Mouse (Mus musculus) megakaryocyte, embryonic 14.5 days (primary cell): ENCODE measurements at regions not wholly inside any gene's neighbourhood (a gene's known extent, or its start where the extent isn't known, plus 50 kb on each side); places are given as distances from the start of the nearest gene placed in this dataset.

Experiments used
- H3K27me3 ChIP-seq: replicated peaks from 2 replicates; pipeline ENCODE3; 2012; ENCODE audit warnings: inconsistent platforms
- H3K36me3 ChIP-seq: replicated peaks from 2 replicates; pipeline ENCODE3; 2012; ENCODE audit warnings: low read length, inconsistent platforms, mixed read lengths
- H3K4me1 ChIP-seq: 2 replicates; pipeline ENCODE4 v1.6.1; 2012; ENCODE audit warnings: inconsistent platforms
- H3K4me3 ChIP-seq: replicated peaks from 2 replicates; pipeline ENCODE3; 2012; ENCODE audit warnings: moderate library complexity, mild to moderate bottlenecking, inconsistent platforms
- H3K9me3 ChIP-seq: 2 replicates; pipeline ENCODE4 v1.6.1; 2012; ENCODE audit warnings: inconsistent platforms
- FLI1 ChIP-seq: IDR thresholded peaks from 2 replicates; pipeline ENCODE4 v1.6.1; 2012; ENCODE audit warnings: low read length, inconsistent platforms, mixed read lengths
- GATA1 ChIP-seq: IDR thresholded peaks from 3 replicates; pipeline ENCODE4 v1.6.1; 2012; ENCODE audit warnings: mixed read lengths, low read length, inconsistent platforms, borderline replicate concordance

DNA sequence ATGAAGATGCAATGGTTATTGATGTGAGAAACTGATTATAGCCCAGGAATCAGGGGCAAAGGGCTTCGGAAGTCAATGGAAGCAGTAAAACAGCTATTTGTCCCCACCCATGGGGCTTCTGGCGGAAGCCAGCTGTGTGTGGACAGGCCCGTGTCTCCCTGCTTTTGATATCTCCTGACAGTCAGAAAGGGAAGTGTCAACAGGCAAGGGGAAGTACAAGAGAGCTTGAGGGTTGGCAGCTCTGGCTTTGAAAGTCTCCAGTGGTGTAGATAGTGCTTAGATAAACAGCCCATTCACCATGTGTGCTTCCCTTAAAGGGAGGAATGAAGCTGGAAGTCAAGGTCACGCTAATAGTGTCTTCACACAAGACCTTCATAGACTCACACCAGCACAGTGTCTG is 182.7 kb upstream of the Eci2 start:
- peaks cover 9% of the 10 kb centered on the region; the same call in 1 of the 2 replicates for H3K9me3 ChIP-seq
- H3K4me1 ChIP-seq = peaks cover 22% of the 10 kb centered on the region
- no peaks in the 10 kb centered on the region for H3K36me3 ChIP-seq
- H3K27me3 ChIP-seq = peaks cover 2% of the 10 kb centered on the region
- TF ChIP-seq FLI1 (no peak), GATA1 (no peak)
- H3K4me3 ChIP-seq = peak overlapping the region; percentile 11

DNA sequence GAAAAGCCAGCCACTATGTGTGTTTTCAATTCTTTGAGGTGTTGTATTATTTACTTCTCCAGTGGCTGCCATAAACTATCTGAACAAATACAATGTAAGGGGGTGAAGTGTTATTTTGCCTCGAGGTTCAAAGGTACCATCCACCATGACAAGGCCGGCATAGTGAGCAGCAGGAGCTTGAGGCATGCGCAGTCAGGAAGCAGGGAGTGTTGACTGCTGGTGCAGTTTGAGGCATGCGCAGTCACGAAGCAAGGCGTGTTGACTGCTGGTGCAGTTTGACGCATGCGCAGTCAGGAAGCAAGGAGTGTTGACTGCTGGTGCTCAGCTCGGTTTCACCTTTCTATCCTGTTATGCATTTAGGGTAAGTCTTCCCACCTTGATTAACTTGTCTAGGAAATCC is 184.9 kb upstream of the Eci2 start:
- Histone ChIP-seq H3K27me3 (peaks cover 2% of the 10 kb centered on the region), H3K4me1 (peaks cover 22% of the 10 kb centered on the region), H3K9me3 (peaks cover 6% of the 10 kb centered on the region; the same call in 1 of the 2 replicates), H3K4me3 (peak overlapping the region; percentile 64), H3K36me3 (no peaks in the 10 kb centered on the region)
- TF ChIP-seq GATA1 (no peak), FLI1 (no peak)

DNA sequence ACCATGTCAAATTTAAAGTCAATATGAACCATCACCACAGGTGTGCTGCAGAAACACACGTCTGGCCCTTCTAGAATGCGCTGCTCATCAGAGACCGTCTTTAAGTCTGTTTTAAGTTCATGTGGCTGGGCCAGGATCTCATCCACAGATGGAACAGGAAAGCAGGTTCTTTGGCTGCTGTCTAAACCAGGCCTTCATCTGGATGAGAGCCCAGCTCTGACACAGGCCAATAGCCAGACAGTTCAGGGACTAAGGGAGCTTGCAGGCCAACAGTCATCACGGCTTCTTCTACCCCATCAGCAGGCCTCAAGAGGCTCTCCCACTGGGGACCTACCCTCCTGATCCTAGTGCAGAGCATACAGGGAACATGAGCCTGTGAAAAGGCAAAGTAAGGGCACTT is 185.4 kb upstream of the Eci2 start:
- TF ChIP-seq GATA1 = no peak
- no peak for TF ChIP-seq FLI1
- H3K4me3 ChIP-seq = no peak overlapping the region

GRCm38 (mm10) chr13:35214219-35214618 is 187.3 kb upstream of the Eci2 start:
- Histone ChIP-seq H3K4me1 (peaks cover 13% of the 10 kb centered on the region), H3K36me3 (no peaks in the 10 kb centered on the region), H3K4me3 (no peak overlapping the region), H3K9me3 (peaks cover 4% of the 10 kb centered on the region; the same call in 1 of the 2 replicates), H3K27me3 (peaks cover 2% of the 10 kb centered on the region)
- TF ChIP-seq FLI1 (no peak), GATA1 (no peak)

More for the DNA sequence above, 185.4 kb upstream of the Eci2 start:
- peaks cover 6% of the 10 kb centered on the region; the same call in 1 of the 2 replicates for H3K9me3 ChIP-seq
- peaks cover 2% of the 10 kb centered on the region for H3K27me3 ChIP-seq
- H3K36me3 ChIP-seq = no peaks in the 10 kb centered on the region
- H3K4me1 ChIP-seq = peaks cover 22% of the 10 kb centered on the region

- TF ChIP-seq GATA1 (no peak), FLI1 (no peak)
- no peak overlapping the region for H3K4me3 ChIP-seq
- H3K27me3 ChIP-seq = no peaks in the 10 kb centered on the region
- H3K9me3 ChIP-seq = peaks cover 3% of the 10 kb centered on the region
- no peaks in the 10 kb centered on the region for H3K36me3 ChIP-seq
- no peaks in the 10 kb centered on the region for H3K4me1 ChIP-seq
These were observed 199.4 kb upstream of the Eci2 start for GRCm38 (mm10) chr13:35226142-35226829.

DNA sequence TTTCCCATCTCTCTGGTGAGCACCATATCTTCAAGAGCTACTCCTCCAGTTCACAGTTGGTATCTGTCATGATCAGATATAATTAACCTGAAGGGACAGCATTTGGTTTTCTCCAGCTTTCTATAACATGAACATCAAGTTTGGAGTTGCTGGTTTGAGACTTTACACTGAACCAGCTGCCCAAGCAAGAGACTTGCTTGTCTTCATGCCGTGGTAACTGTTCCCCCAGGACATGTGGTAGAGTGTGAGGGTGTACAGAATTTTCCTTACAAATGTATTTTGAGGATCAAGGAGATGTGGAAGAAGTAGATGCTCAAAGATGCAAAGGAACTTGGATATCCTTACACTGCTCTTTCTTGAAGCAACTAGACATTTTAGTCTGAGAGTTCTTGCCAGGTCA is 200.0 kb upstream of the Eci2 start:
- Histone ChIP-seq H3K4me1 (no peaks in the 10 kb centered on the region), H3K27me3 (peaks cover 3% of the 10 kb centered on the region), H3K9me3 (0 out of 2 replicates have a peak, but pooled peaks cover 3% of the 10 kb centered on the region), H3K36me3 (no peaks in the 10 kb centered on the region), H3K4me3 (no peak overlapping the region)
- TF ChIP-seq FLI1 = no peak
- no peak for TF ChIP-seq GATA1

DNA sequence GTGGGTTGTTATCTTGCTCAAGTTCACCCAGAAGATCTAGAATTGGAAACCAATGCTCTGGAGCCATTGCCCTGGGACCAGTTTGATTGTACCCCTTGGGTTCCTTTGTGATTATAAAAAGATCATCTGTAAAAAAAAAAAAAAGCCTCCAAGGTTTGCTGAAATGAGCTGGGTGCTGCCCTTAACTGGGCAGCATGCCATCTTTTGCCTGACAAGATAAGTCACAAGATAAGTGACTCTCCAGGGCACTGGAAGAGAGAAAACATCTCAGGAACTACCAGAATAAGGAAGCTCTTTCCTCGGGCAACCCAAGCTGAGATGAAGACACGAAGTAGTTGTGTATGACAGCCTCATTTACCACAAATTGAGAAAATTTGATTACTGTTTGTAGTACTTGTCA is 202.7 kb upstream of the Eci2 start:
- H3K27me3 ChIP-seq = peaks cover 6% of the 10 kb centered on the region
- H3K36me3 ChIP-seq = no peaks in the 10 kb centered on the region
- H3K9me3 ChIP-seq = 0 out of 2 replicates have a peak, but pooled peaks cover 4% of the 10 kb centered on the region
- no peak overlapping the region for H3K4me3 ChIP-seq
- no peak for TF ChIP-seq FLI1
- no peak for TF ChIP-seq GATA1
- no peaks in the 10 kb centered on the region for H3K4me1 ChIP-seq

- TF ChIP-seq FLI1 = no peak
- TF ChIP-seq GATA1 = no peak
- peaks cover 6% of the 10 kb centered on the region for H3K27me3 ChIP-seq
- no peaks in the 10 kb centered on the region for H3K36me3 ChIP-seq
- H3K4me3 ChIP-seq = no peak overlapping the region
- no peaks in the 10 kb centered on the region for H3K4me1 ChIP-seq
- 0 out of 2 replicates have a peak, but pooled peaks cover 4% of the 10 kb centered on the region for H3K9me3 ChIP-seq
These were observed 206.7 kb upstream of the Eci2 start for GRCm38 (mm10) chr13:35233636-35234035.

- Histone ChIP-seq H3K4me1 (no peaks in the 10 kb centered on the region), H3K4me3 (no peak overlapping the region), H3K9me3 (peaks cover 15% of the 10 kb centered on the region), H3K36me3 (no peaks in the 10 kb centered on the region), H3K27me3 (no peaks in the 10 kb centered on the region)
- no peak for TF ChIP-seq FLI1
- no peak for TF ChIP-seq GATA1
These were observed 214.5 kb upstream of the Eci2 start for GRCm38 (mm10) chr13:35241443-35241842.

DNA sequence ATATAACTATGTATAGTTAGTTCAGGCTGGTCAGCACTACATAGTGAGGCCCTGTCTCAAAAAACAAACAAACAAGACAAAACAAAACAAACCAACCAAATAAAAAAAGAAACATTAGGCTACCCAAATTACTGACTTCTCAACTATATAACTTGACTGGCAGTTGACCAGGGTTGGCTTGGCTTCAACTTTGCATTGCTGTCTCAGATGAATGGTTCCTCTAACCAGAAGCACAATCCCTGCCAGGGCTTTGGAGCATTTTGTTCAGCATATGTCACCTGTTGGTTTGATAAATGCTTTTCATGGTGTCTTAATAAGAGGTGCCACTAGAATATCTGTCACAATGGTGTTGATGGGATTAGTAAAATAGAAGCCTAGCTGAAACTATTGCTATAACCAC is 217.1 kb upstream of the Eci2 start:
- Histone ChIP-seq H3K27me3 (no peaks in the 10 kb centered on the region), H3K4me3 (no peak overlapping the region), H3K9me3 (peaks cover 15% of the 10 kb centered on the region), H3K4me1 (no peaks in the 10 kb centered on the region), H3K36me3 (no peaks in the 10 kb centered on the region)
- TF ChIP-seq FLI1 (no peak), GATA1 (no peak)

DNA sequence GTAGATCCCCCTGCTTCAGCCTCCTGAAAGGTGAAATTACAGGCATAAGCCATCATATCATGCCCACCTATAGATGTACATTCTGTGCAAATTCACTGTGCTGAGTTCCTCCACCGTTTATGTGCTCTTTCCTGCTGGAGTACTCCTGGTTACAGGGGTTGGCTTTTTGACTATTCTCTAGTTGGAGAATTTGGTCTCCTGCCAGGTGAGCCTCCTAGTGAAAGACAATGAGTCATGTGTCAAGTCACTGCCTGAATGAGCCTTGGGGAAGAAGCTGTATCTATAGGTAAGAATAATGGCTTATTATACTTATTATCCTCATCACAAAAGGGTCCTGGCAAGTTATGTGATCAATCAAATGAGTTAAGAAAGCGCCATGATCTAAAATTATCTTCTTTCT is 230.5 kb upstream of the Eci2 start:
- Histone ChIP-seq H3K4me1 (no peaks in the 10 kb centered on the region), H3K9me3 (peaks cover 6% of the 10 kb centered on the region; the same call in 1 of the 2 replicates), H3K27me3 (peaks cover 2% of the 10 kb centered on the region), H3K4me3 (no peak overlapping the region), H3K36me3 (no peaks in the 10 kb centered on the region)
- TF ChIP-seq FLI1 (no peak), GATA1 (no peak)
